Mouse (Mus musculus): ENCODE measurements around the gene Nav3.

DNA sequence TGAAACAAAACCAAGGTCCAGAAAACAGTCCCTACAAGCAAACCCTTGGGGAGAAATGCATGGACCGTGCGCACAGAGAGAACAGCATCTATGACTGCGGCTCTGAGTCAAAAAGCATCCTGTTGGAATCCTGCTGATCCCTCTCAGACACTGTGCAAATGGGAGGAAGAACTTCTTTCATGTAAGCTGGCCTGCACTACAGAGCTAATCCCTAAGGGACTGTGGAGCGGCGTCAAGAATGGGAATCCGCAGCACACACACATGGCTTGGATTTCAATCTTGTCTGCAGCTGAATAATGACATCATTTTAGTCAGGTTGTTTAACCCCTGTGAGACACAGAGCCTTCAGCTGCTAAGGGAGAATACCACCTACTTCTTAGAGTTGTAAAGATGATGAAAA is 26.4 kb downstream of the Nav3 start:
- TF ChIP-seq CTCF (IDR thresholded peaks at IDR 0.05; ENCODE audit: low read depth) (no peak), EP300 (IDR thresholded peaks at IDR 0.05; ENCODE audit: low read depth) (no peak)
